Mouse (Mus musculus) heart, adult 2 months (tissue): ENCODE measurements around the gene Ccl17. TPM values are rescaled to one million over a fixed set of nuclear protein-coding genes. Genes with fewer than 3 reads are reported as not detected.

Experiments
- DNase-seq, 2 experiments: peaks; one replicate each; pipeline ENCODE4 v3.0.0; 2021
- H3K27ac ChIP-seq: fragments of 200-600 bp; 2 replicates; pipeline ENCODE4 v1.8.1; 2022
- H3K27me3 ChIP-seq: fragments of 200-500 bp; 2 replicates; pipeline ENCODE4 v1.6.1; 2012; ENCODE audit warnings: mild to moderate bottlenecking, low read length, inconsistent platforms, mixed read lengths; ENCODE audit not compliant: control insufficient read depth, insufficient read depth
- H3K36me3 ChIP-seq: fragments of 200-500 bp; 2 replicates; pipeline ENCODE4 v1.6.1; 2012; ENCODE audit warnings: low read length, inconsistent platforms; ENCODE audit not compliant: control insufficient read depth, insufficient read depth
- H3K4me1 ChIP-seq: fragments of 200-500 bp; 2 replicates; pipeline ENCODE4 v1.6.1; 2011; ENCODE audit warnings: low read length; ENCODE audit not compliant: control insufficient read depth, insufficient read depth
- H3K4me3 ChIP-seq: fragments of 200-600 bp; 2 replicates; pipeline ENCODE4 v1.8.1; 2022
- H3K79me2 ChIP-seq: fragments of 200-500 bp; replicated peaks from 2 replicates; pipeline ENCODE4 v1.6.1; 2012; ENCODE audit warnings: mild to moderate bottlenecking, inconsistent platforms, low read length, moderate library complexity, mixed read lengths; ENCODE audit not compliant: control insufficient read depth, insufficient read depth
- H3K9ac ChIP-seq: fragments of 200-500 bp; 2 replicates; pipeline ENCODE4 v1.6.1; 2012; ENCODE audit warnings: low read depth, mild to moderate bottlenecking, control low read depth, inconsistent platforms, low read length, mixed read lengths
- CTCF ChIP-seq: fragments of 200-600 bp; IDR thresholded peaks from 2 replicates; pipeline ENCODE4 v1.8.1; 2022; ENCODE audit warnings: antibody characterized with exemption, mild to moderate bottlenecking, moderate library complexity
- EP300 ChIP-seq: fragments of 200-500 bp; IDR thresholded peaks from 2 replicates; pipeline ENCODE4 v1.6.1; 2011; ENCODE audit warnings: low read depth, low read length, control low read depth; ENCODE audit not compliant: insufficient read depth
- WGBS: fragments of 180-500 bp; shearing (Covaris S2); methylation state at CpG from one replicate; pipeline ENCODE4 v1.1.7; 2018; 5-methylcytosine and 5-hydroxymethylcytosine counted together
- intact Hi-C: fragments of 180-260 bp; cut with DNase I; formaldehyde crosslinking; loops from one replicate; pipeline ENCODE4 v1.15.1; 2025
- polyA plus RNA-seq: library from polyadenylated mRNA; depleted of rRNA; stranded (reverse); fragments of >200 nt; gene quantifications from 2 replicates; pipeline ENCODE4 v1.2.3, GENCODE M21; 2012; rRNA removed
- total RNA-seq, 2 experiments: library from RNA; stranded (reverse); gene quantifications; 2 replicates each; pipeline ENCODE4 v1.2.3; 2021

The Ccl17 gene
- total and polyA plus RNA-seq, 3 experiments, result 0.62 TPM; not detected in 2

- Histone ChIP-seq H3K27ac (no peak overlapping the region), H3K4me1 (peaks cover 3% of the 10 kb centered on the region; the same call in 1 of the 2 replicates), H3K79me2 (peaks cover 6% of the 10 kb centered on the region), H3K9ac (no peak overlapping the region), H3K4me3 (no peak overlapping the region), H3K36me3 (no peaks in the 10 kb centered on the region), H3K27me3 (no peaks in the 10 kb centered on the region)
- intact Hi-C loops, result loop anchor here (2.0 kb wide), 1 partner anchor 13 kb away; no protein-coding TSS in a partner anchor
- TF ChIP-seq EP300 (no peak), CTCF (peak; percentile 96)
- 63% methylated on average over 8 of the region's 8 CpGs for WGBS
- peak; percentile 62 to 71 for DNase-seq
Measured at GRCm38 (mm10) chr8:94861352-94861910, 51.2 kb downstream of the Ccl17 start.

Other genes starting within 250 kb of the Ccl17 start
- gene Rspry1, start 208.5 kb upstream of the Ccl17 start, total RNA-seq, result 10 to 100 TPM; 10.1 to 10.6 TPM
- gene Rspry1, start 208.5 kb upstream of the Ccl17 start, polyA plus RNA-seq, result 3.8 and 7.9 TPM in 2 replicates
- gene Fam192a, start 208.5 kb upstream of the Ccl17 start, total RNA-seq, result 10 to 100 TPM; 18.6 to 20.3 TPM
- 13.7 and 17.5 TPM in 2 replicates for gene Fam192a, start 208.5 kb upstream of the Ccl17 start, polyA plus RNA-seq
- 10 to 100 TPM; 77.2 to 84.1 TPM for gene Arl2bp, start 143.9 kb upstream of the Ccl17 start, total RNA-seq
- gene Arl2bp, start 143.9 kb upstream of the Ccl17 start, polyA plus RNA-seq, result 107 and 148 TPM in 2 replicates
- under 1 TPM; 0.55 to 0.63 TPM for gene Pllp, start 114.2 kb upstream of the Ccl17 start, total RNA-seq
- 1.1 and 2.6 TPM in 2 replicates for gene Pllp, start 114.2 kb upstream of the Ccl17 start, polyA plus RNA-seq
- not detected for gene Ccl22, start 64.9 kb upstream of the Ccl17 start, total RNA-seq
- 0.14 and 0.41 TPM in 2 replicates for gene Ccl22, start 64.9 kb upstream of the Ccl17 start, polyA plus RNA-seq
- gene Cx3cl1, start 38.4 kb upstream of the Ccl17 start, total RNA-seq, result 1 to 10 TPM; 5.1 to 5.4 TPM
- 11.3 and 12.0 TPM in 2 replicates for gene Cx3cl1, start 38.4 kb upstream of the Ccl17 start, polyA plus RNA-seq
- gene Coq9, start 27.9 kb downstream of the Ccl17 start, total RNA-seq, result 100 to 1,000 TPM; 545 to 681 TPM
- gene Coq9, start 27.9 kb downstream of the Ccl17 start, polyA plus RNA-seq, result 823 and 843 TPM in 2 replicates
- gene Ciapin1, start 27.9 kb downstream of the Ccl17 start, total RNA-seq, result 10 to 100 TPM; 81.9 to 98.6 TPM
- 57.2 TPM in 2 replicates for gene Ciapin1, start 27.9 kb downstream of the Ccl17 start, polyA plus RNA-seq
- 10 to 100 TPM; 55.9 to 69.5 TPM for gene Polr2c, start 47.0 kb downstream of the Ccl17 start, total RNA-seq
- 142 and 198 TPM in 2 replicates for gene Polr2c, start 47.0 kb downstream of the Ccl17 start, polyA plus RNA-seq
- 10 to 100 TPM; 13.7 to 14.8 TPM for gene Dok4, start 65.9 kb downstream of the Ccl17 start, total RNA-seq
- 23.0 and 36.2 TPM in 2 replicates for gene Dok4, start 65.9 kb downstream of the Ccl17 start, polyA plus RNA-seq
- 1 to 10 TPM; 5.0 to 5.7 TPM for gene Ccdc102a, start 107.6 kb downstream of the Ccl17 start, total RNA-seq
- 5.2 and 6.4 TPM in 2 replicates for gene Ccdc102a, start 107.6 kb downstream of the Ccl17 start, polyA plus RNA-seq
- under 1 TPM; 0.08 to 0.27 TPM for gene Adgrg5, start 113.2 kb downstream of the Ccl17 start, total RNA-seq
- gene Adgrg5, start 113.2 kb downstream of the Ccl17 start, polyA plus RNA-seq, result 0.62 and 0.97 TPM in 2 replicates
- 10 to 100 TPM; 52.1 to 67.8 TPM for gene Adgrg1, start 164.3 kb downstream of the Ccl17 start, total RNA-seq
- gene Adgrg1, start 164.3 kb downstream of the Ccl17 start, polyA plus RNA-seq, result 96.1 and 107 TPM in 2 replicates
- gene Adgrg3, start 207.2 kb downstream of the Ccl17 start, total RNA-seq, result 1 to 10 TPM; 1.3 to 2.5 TPM
- gene Adgrg3, start 207.2 kb downstream of the Ccl17 start, polyA plus RNA-seq, result 4.3 and 4.9 TPM in 2 replicates
- gene Drc7, start 244.7 kb downstream of the Ccl17 start, total RNA-seq, result not detected
- gene Drc7, start 244.7 kb downstream of the Ccl17 start, polyA plus RNA-seq, result 0.41 TPM in 1 of 2 replicates, not detected in the other